Mouse (Mus musculus): ENCODE results near the gene Rftn1. TPM values are rescaled to one million over a fixed set of nuclear protein-coding genes. Genes with fewer than 3 reads are reported as not detected.

Rftn1 gene
- total and polyA plus RNA-seq, 2 experiments from 2014 or later: 19.7 to 44.4 TPM

- H3K4me3 ChIP-seq (ENCODE audit: low read length): no peak overlapping the region
- H3K27ac ChIP-seq: no peak overlapping the region
- no peak overlapping the region for H3K4me2 ChIP-seq (ENCODE audit: low read depth, low read length)
- H3K9me3 ChIP-seq (ENCODE audit: low read length): no peaks in the 10 kb centered on the region
- TF ChIP-seq CTCF (IDR thresholded peaks at IDR 0.05; ENCODE audit: low read depth): no peak
- no peaks in the 10 kb centered on the region for H3K36me3 ChIP-seq (ENCODE audit: insufficient read depth, low read length)
- no peak overlapping the region for H3K9ac ChIP-seq (replicated peaks; ENCODE audit: low read length)
- ATAC-seq: no peak
- no peaks in the 10 kb centered on the region for H3K27me3 ChIP-seq (ENCODE audit: insufficient read depth, low read length)
- H3K4me1 ChIP-seq (ENCODE audit: insufficient read depth, low read length): no peaks in the 10 kb centered on the region; the same call in 1 of the 2 replicates
- WGBS: 61% methylated on average over 4 of the region's 4 CpGs
- DNase-seq (ENCODE audit: low spot score): no peak
These were observed 58.8 kb downstream of the Rftn1 start for GRCm38 (mm10) chr17:50131698-50132097.

GRCm38 (mm10) chr17:50130421-50130820 is 60.1 kb downstream of the Rftn1 start:
- Histone ChIP-seq H3K4me1 (ENCODE audit: insufficient read depth, low read length) (no peaks in the 10 kb centered on the region; the same call in 1 of the 2 replicates), H3K4me3 (ENCODE audit: low read length) (no peak overlapping the region), H3K9ac (replicated peaks; ENCODE audit: low read length) (no peak overlapping the region), H3K36me3 (ENCODE audit: insufficient read depth, low read length) (no peaks in the 10 kb centered on the region), H3K27me3 (ENCODE audit: insufficient read depth, low read length) (no peaks in the 10 kb centered on the region), H3K27ac (no peak overlapping the region), H3K4me2 (ENCODE audit: low read depth, low read length) (no peak overlapping the region), H3K9me3 (ENCODE audit: low read length) (no peaks in the 10 kb centered on the region)
- ATAC-seq: no peak
- 69% methylated on average over 4 of the region's 4 CpGs for WGBS
- DNase-seq (ENCODE audit: low spot score): no peak
- TF ChIP-seq CTCF (IDR thresholded peaks at IDR 0.05; ENCODE audit: low read depth): no peak

- WGBS: 59% methylated on average over 3 of the region's 3 CpGs
- TF ChIP-seq CTCF (IDR thresholded peaks at IDR 0.05; ENCODE audit: low read depth): no peak
- Histone ChIP-seq H3K4me1 (ENCODE audit: insufficient read depth, low read length) (no peaks in the 10 kb centered on the region; the same call in 1 of the 2 replicates), H3K4me3 (ENCODE audit: low read length) (no peak overlapping the region), H3K9ac (replicated peaks; ENCODE audit: low read length) (no peak overlapping the region), H3K4me2 (ENCODE audit: low read depth, low read length) (no peak overlapping the region), H3K27me3 (ENCODE audit: insufficient read depth, low read length) (no peaks in the 10 kb centered on the region), H3K9me3 (ENCODE audit: low read length) (no peaks in the 10 kb centered on the region), H3K36me3 (ENCODE audit: insufficient read depth, low read length) (no peaks in the 10 kb centered on the region), H3K27ac (no peak overlapping the region)
- DNase-seq (ENCODE audit: low spot score) (no peak), ATAC-seq (no peak)
These were observed 62.1 kb downstream of the Rftn1 start for GRCm38 (mm10) chr17:50128392-50128791.

- Histone ChIP-seq H3K9ac (replicated peaks; ENCODE audit: low read length) (no peak overlapping the region), H3K4me1 (ENCODE audit: insufficient read depth, low read length) (no peaks in the 10 kb centered on the region; the same call in 1 of the 2 replicates), H3K27ac (no peak overlapping the region), H3K9me3 (ENCODE audit: low read length) (no peaks in the 10 kb centered on the region), H3K27me3 (ENCODE audit: insufficient read depth, low read length) (no peaks in the 10 kb centered on the region), H3K4me3 (ENCODE audit: low read length) (no peak overlapping the region), H3K36me3 (ENCODE audit: insufficient read depth, low read length) (no peaks in the 10 kb centered on the region), H3K4me2 (ENCODE audit: low read depth, low read length) (no peak overlapping the region)
- no peak for ATAC-seq
- 60% methylated on average over 9 of the region's 9 CpGs for WGBS
- TF ChIP-seq CTCF (IDR thresholded peaks at IDR 0.05; ENCODE audit: low read depth): no peak
- DNase-seq (ENCODE audit: low spot score): peak; percentile 34
These were observed 63.2 kb downstream of the Rftn1 start for GRCm38 (mm10) chr17:50127045-50127813.

GRCm38 (mm10) chr17:50126545-50126944 is 63.9 kb downstream of the Rftn1 start:
- H3K4me2 ChIP-seq (ENCODE audit: low read depth, low read length): no peak overlapping the region
- no peaks in the 10 kb centered on the region for H3K27me3 ChIP-seq (ENCODE audit: insufficient read depth, low read length)
- H3K9me3 ChIP-seq (ENCODE audit: low read length): no peaks in the 10 kb centered on the region
- no peak for TF ChIP-seq CTCF (IDR thresholded peaks at IDR 0.05; ENCODE audit: low read depth)
- ATAC-seq (no peak), DNase-seq (ENCODE audit: low spot score) (no peak)
- H3K4me1 ChIP-seq (ENCODE audit: insufficient read depth, low read length): no peaks in the 10 kb centered on the region; the same call in 1 of the 2 replicates
- no peak overlapping the region for H3K9ac ChIP-seq (replicated peaks; ENCODE audit: low read length)
- H3K27ac ChIP-seq: no peak overlapping the region
- 37% methylated on average over 2 of the region's 2 CpGs for WGBS
- no peaks in the 10 kb centered on the region for H3K36me3 ChIP-seq (ENCODE audit: insufficient read depth, low read length)
- no peak overlapping the region for H3K4me3 ChIP-seq (ENCODE audit: low read length)

- Histone ChIP-seq H3K4me2 (ENCODE audit: low read depth, low read length) (no peak overlapping the region), H3K36me3 (ENCODE audit: insufficient read depth, low read length) (no peaks in the 10 kb centered on the region), H3K27ac (no peak overlapping the region), H3K27me3 (ENCODE audit: insufficient read depth, low read length) (no peaks in the 10 kb centered on the region), H3K9me3 (ENCODE audit: low read length) (no peaks in the 10 kb centered on the region), H3K9ac (replicated peaks; ENCODE audit: low read length) (no peak overlapping the region), H3K4me3 (ENCODE audit: low read length) (no peak overlapping the region), H3K4me1 (ENCODE audit: insufficient read depth, low read length) (no peaks in the 10 kb centered on the region; the same call in 1 of the 2 replicates)
- WGBS: 83% methylated on average over 5 of the region's 5 CpGs
- TF ChIP-seq CTCF (IDR thresholded peaks at IDR 0.05; ENCODE audit: low read depth): no peak
- no peak for ATAC-seq
- no peak for DNase-seq (ENCODE audit: low spot score)
These were observed 64.6 kb downstream of the Rftn1 start for GRCm38 (mm10) chr17:50125900-50126299.

- Histone ChIP-seq H3K4me3 (ENCODE audit: low read length) (no peak overlapping the region), H3K27ac (no peak overlapping the region), H3K9me3 (ENCODE audit: low read length) (no peaks in the 10 kb centered on the region), H3K9ac (replicated peaks; ENCODE audit: low read length) (no peak overlapping the region), H3K4me2 (ENCODE audit: low read depth, low read length) (no peak overlapping the region), H3K36me3 (ENCODE audit: insufficient read depth, low read length) (no peaks in the 10 kb centered on the region), H3K27me3 (ENCODE audit: insufficient read depth, low read length) (no peaks in the 10 kb centered on the region), H3K4me1 (ENCODE audit: insufficient read depth, low read length) (no peaks in the 10 kb centered on the region; the same call in 1 of the 2 replicates)
- ATAC-seq: no peak
- DNase-seq (ENCODE audit: low spot score): no peak
- 85% methylated on average over 3 of the region's 3 CpGs for WGBS
- no peak for TF ChIP-seq CTCF (IDR thresholded peaks at IDR 0.05; ENCODE audit: low read depth)
These were observed 65.2 kb downstream of the Rftn1 start for GRCm38 (mm10) chr17:50125245-50125798.

All from hindbrain, postnatal 0 days (tissue).